10 mouse cellular contexts compared by ENCODE assay signal in the genomic region with DNA sequence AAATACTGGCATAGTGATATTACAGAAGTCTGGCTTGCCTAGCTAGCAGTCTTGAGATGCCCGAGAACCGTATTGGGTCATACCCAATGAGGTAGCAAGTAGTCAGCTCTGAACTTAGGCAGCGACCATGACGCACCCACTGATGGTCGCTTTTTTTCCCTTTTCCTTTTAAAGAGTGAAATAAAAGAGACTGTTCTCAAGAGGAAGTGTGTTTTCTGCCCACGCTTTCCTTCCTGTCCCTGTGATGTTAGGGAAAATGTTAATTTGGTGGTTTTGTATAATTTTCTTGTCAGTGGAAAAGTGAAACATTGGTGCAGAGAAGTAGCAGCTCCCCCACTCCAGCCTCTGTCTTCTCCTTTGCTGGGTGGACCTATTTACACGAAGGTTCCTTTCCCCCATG.
DNase-seq lines count a peak whose midpoint lies in the region; TF ChIP-seq lines count a peak whose summit lies in the region.
"Had no signal": no experiment of that assay in that cellular context is flagged by ENCODE, and none has a peak within 500 bp of the region (broad histone marks: within the 10 kb centered on the region; RNA-seq: fewer than 3 reads in every experiment).

No protein-coding gene starts in this region.

- no peak for TF ChIP-seq CTCF in layer of hippocampus, adult 2 months (conservative IDR thresholded peaks at IDR 0.05)
- TF ChIP-seq CTCF in E14TG2a.4 (conservative IDR thresholded peaks at IDR 0.05; ENCODE audit: low read length) = no peak

- H3K27me3 ChIP-seq in E14TG2a.4 (ENCODE audit: insufficient read depth, low read length) = no peaks in the 10 kb centered on the region
- no peaks in the 10 kb centered on the region for H3K27me3 ChIP-seq in splenic B cell, adult 2 months (ENCODE audit: control insufficient read depth, insufficient read depth, low read length, poor library complexity, severe bottlenecking)
- H3K27me3 ChIP-seq: hindbrain, embryonic 15.5 days; limb, embryonic 13.5 days had no signal

- peaks cover 53% of the 10 kb centered on the region for H3K36me3 ChIP-seq in E14TG2a.4 (ENCODE audit: insufficient read depth, low read length)
- no peaks in the 10 kb centered on the region for H3K36me3 ChIP-seq in splenic B cell, adult 2 months (ENCODE audit: control insufficient read depth, insufficient read depth, low read length, poor library complexity, severe bottlenecking)
- H3K36me3 ChIP-seq: hindbrain, embryonic 15.5 days; limb, embryonic 13.5 days had no signal

- no peaks in the 10 kb centered on the region for H3K9me3 ChIP-seq in E14TG2a.4 (ENCODE audit: low read length)
- H3K9me3 ChIP-seq: hindbrain, embryonic 15.5 days; limb, embryonic 13.5 days had no signal

- H3K27ac ChIP-seq in layer of hippocampus, adult 2 months = peak overlapping the region; percentile 28; the same call in 1 of the 2 replicates
- H3K27ac ChIP-seq: hindbrain, embryonic 15.5 days; limb, embryonic 13.5 days had no signal

- H3K4me3 ChIP-seq in layer of hippocampus, adult 2 months = no peak overlapping the region
- 0 out of 2 replicates have a peak overlapping the region, but pooled peaks have one; percentile 8 for H3K4me3 ChIP-seq in E14TG2a.4 (replicated peaks; ENCODE audit: low read length)
- H3K4me3 ChIP-seq: hindbrain, embryonic 15.5 days; limb, embryonic 13.5 days had no signal

- peak in 1 of 2 experiments; percentile 29 for DNase-seq in layer of hippocampus, adult 2 months (ENCODE audit: low spot score in 2 of 2)
- DNase-seq in layer of hippocampus, postnatal 25 days (ENCODE audit: extremely low spot score in 1 of 2, low spot score in 1 of 2) = no peak
- DNase-seq in induced T-regulatory cell, adult 2 months (ENCODE audit: low read depth) = peak; percentile 89
- peak; percentile 90 for DNase-seq in splenic B cell, adult 2 months (ENCODE audit: low read depth, low spot score)
- no peak for DNase-seq in urinary bladder, postnatal 4 days (ENCODE audit: low spot score in 2 of 2)
- DNase-seq in ovary, postnatal 14 days (ENCODE audit: low spot score) = no peak
- no peak for DNase-seq in gastrocnemius, postnatal 25 days

- H3K4me1 ChIP-seq in E14TG2a.4 (replicated peaks; ENCODE audit: low read depth, low read length) = peaks cover 89% of the 10 kb centered on the region

Comparison
In these comparisons a context has a peak if more than half of its experiments do, and no peak if none do; other contexts are left out.
1. DNase-seq: peak in induced T-regulatory cell, adult 2 months (single experiment) and splenic B cell, adult 2 months (single experiment); none in layer of hippocampus, postnatal 25 days (0 of 2), urinary bladder, postnatal 4 days (0 of 2), ovary, postnatal 14 days (single experiment) and gastrocnemius, postnatal 25 days (single experiment).